Mouse (Mus musculus) olfactory bulb, adult 2 months (tissue): ENCODE data around the gene Zdhhc19.

Source experiments
- CTCF ChIP-seq: fragments of 200-500 bp; IDR thresholded peaks from 2 replicates; pipeline ENCODE4 v1.5.1; 2012; ENCODE audit warnings: low read depth, mild to moderate bottlenecking, low read length, moderate library complexity; ENCODE audit not compliant: insufficient read depth
- POLR2A ChIP-seq: fragments of 200-500 bp; IDR thresholded peaks from 2 replicates; pipeline ENCODE4 v1.6.1; 2012; ENCODE audit warnings: mild to moderate bottlenecking, low read depth, low read length, moderate library complexity; ENCODE audit not compliant: insufficient read depth

DNA sequence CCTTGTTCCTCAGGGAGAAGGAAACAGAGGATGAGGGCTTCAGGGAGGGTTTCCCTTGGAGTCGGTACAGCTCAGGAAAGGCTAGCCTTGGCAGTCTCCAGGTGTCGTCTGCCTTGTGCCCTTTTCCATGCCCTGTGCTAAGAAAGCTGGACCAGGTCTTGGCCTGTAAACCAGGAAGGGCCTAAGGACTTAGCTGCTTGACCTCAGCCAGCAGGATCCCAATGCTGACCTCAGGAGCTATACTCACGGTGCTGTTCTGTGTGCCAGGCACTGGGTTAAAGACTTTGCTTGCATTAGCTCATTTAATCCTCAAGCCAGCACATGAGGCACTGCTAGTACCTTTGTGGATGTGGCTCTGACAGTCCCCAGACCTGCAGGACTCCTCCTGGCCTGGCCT, 15.3 kb downstream of the Zdhhc19 start:
- TF ChIP-seq CTCF (no peak), POLR2A (no peak)
